In genomic region chr6:83704701-83705100, GRCm38 (mm10) we compare ENCODE assay signal across 38 mouse cellular contexts. TPM values are rescaled to one million over a fixed set of nuclear protein-coding genes. Genes with fewer than 3 reads are reported as not detected.
"Had no signal": no experiment of that assay in that cellular context is flagged by ENCODE, and none has a peak within 500 bp of the region (broad histone marks: within the 10 kb centered on the region; RNA-seq: fewer than 3 reads in every experiment).

No protein-coding gene starts in this region.

- H3K4me1 ChIP-seq: liver, embryonic 12.5 days; liver, embryonic 13.5 days; liver, embryonic 15.5 days; midbrain, embryonic 12.5 days; neural tube, embryonic 12.5 days had no signal

- H3K9ac ChIP-seq: limb, embryonic 12.5 days; limb, embryonic 13.5 days; limb, embryonic 15.5 days; liver, embryonic 12.5 days; liver, embryonic 13.5 days; liver, embryonic 14.5 days; liver, embryonic 15.5 days; liver, postnatal 0 days; lung, embryonic 14.5 days; lung, embryonic 15.5 days; midbrain, embryonic 12.5 days; midbrain, embryonic 13.5 days; midbrain, embryonic 15.5 days; neural tube, embryonic 12.5 days had no signal

- H3K27ac ChIP-seq: left cerebral cortex, adult 2 months; limb, embryonic 10.5 days; limb, embryonic 12.5 days; limb, embryonic 13.5 days; limb, embryonic 15.5 days; liver, embryonic 12.5 days; liver, embryonic 13.5 days; liver, embryonic 14.5 days; liver, embryonic 15.5 days; lung, embryonic 15.5 days; macrophage; midbrain, embryonic 12.5 days; midbrain, embryonic 13.5 days; midbrain, embryonic 15.5 days; neural tube, embryonic 12.5 days had no signal

- H3K4me3 ChIP-seq: left cerebral cortex, adult 2 months; limb, embryonic 10.5 days; limb, embryonic 12.5 days; limb, embryonic 13.5 days; limb, embryonic 15.5 days; liver, embryonic 12.5 days; liver, embryonic 13.5 days; liver, embryonic 15.5 days; lung, embryonic 15.5 days; megakaryocyte, embryonic 14.5 days; midbrain, embryonic 12.5 days; midbrain, embryonic 13.5 days; midbrain, embryonic 15.5 days; myocyte; neural tube, embryonic 12.5 days had no signal

- H3K4me2 ChIP-seq: limb, embryonic 12.5 days; limb, embryonic 13.5 days; limb, embryonic 15.5 days; liver, embryonic 11.5 days; liver, embryonic 12.5 days; liver, embryonic 13.5 days; liver, embryonic 15.5 days; lung, embryonic 14.5 days; lung, embryonic 15.5 days; midbrain, embryonic 12.5 days; midbrain, embryonic 13.5 days; midbrain, embryonic 15.5 days; neural tube, embryonic 12.5 days had no signal

- H3K36me3 ChIP-seq: limb, embryonic 10.5 days; limb, embryonic 12.5 days; limb, embryonic 13.5 days; limb, embryonic 15.5 days; liver, embryonic 12.5 days; liver, embryonic 13.5 days; liver, embryonic 15.5 days; lung, embryonic 15.5 days; midbrain, embryonic 12.5 days; midbrain, embryonic 13.5 days; midbrain, embryonic 15.5 days; neural tube, embryonic 12.5 days had no signal

- H3K9me3 ChIP-seq: limb, embryonic 10.5 days; limb, embryonic 12.5 days; limb, embryonic 13.5 days; limb, embryonic 15.5 days; liver, embryonic 12.5 days; liver, embryonic 13.5 days; liver, embryonic 15.5 days; lung, embryonic 15.5 days; megakaryocyte, embryonic 14.5 days; midbrain, embryonic 12.5 days; midbrain, embryonic 13.5 days; midbrain, embryonic 15.5 days; neural tube, embryonic 12.5 days had no signal

- DNase-seq: left cerebral cortex, postnatal 4 days; liver; liver, embryonic 13.5 days; liver, postnatal 0 days; lung, adult 18-20 months; lung, adult 2 months; lung, embryonic 14.5 days; lung, postnatal 10 days; lung, postnatal 14 days; lung, postnatal 36 days; lung, postnatal 4 days; midbrain, embryonic 14.5 days had no signal

- ATAC-seq: liver, embryonic 12.5 days; liver, postnatal 0 days; lung, postnatal 0 days; midbrain, embryonic 13.5 days; midbrain, embryonic 15.5 days; midbrain, embryonic 16.5 days had no signal

RNA-seq across cellular contexts. Expression of gene Vax2, which starts 6.4 kb away (rescaled TPM):
- polyA plus RNA-seq: liver, adult 2 months; liver, embryonic 11.5 days; liver, embryonic 12.5 days; liver, embryonic 13.5 days; liver, embryonic 14.5 days; liver, embryonic 15.5 days; liver, embryonic 16.5 days; liver, postnatal 0 days; lung, adult 2 months; lung, embryonic 14.5 days; lung, embryonic 15.5 days; lung, embryonic 16.5 days; lung, postnatal 0 days; macrophage; midbrain, embryonic 16.5 days; midbrain, postnatal 0 days; neural tube, embryonic 11.5 days had no signal

RNA-seq across cellular contexts. Expression of gene Cd207, which starts 27.0 kb away (rescaled TPM):
- polyA plus RNA-seq: limb, embryonic 10.5 days; limb, embryonic 11.5 days; limb, embryonic 12.5 days; limb, embryonic 13.5 days; limb, embryonic 14.5 days; limb, embryonic 15.5 days; liver, embryonic 11.5 days; lung, embryonic 14.5 days; lung, embryonic 15.5 days; lung, embryonic 16.5 days; lung, postnatal 0 days; macrophage; midbrain, embryonic 12.5 days; midbrain, embryonic 13.5 days; midbrain, embryonic 14.5 days; midbrain, embryonic 15.5 days; midbrain, embryonic 16.5 days; midbrain, postnatal 0 days; myocyte; neural tube, embryonic 11.5 days; neural tube, embryonic 12.5 days had no signal

RNA-seq across cellular contexts. Expression of gene Atp6v1b1, which starts 38.1 kb away (rescaled TPM):
- polyA plus RNA-seq: limb, embryonic 10.5 days; limb, embryonic 11.5 days; limb, embryonic 12.5 days; limb, embryonic 13.5 days; limb, embryonic 15.5 days; liver, adult 2 months; liver, embryonic 11.5 days; liver, embryonic 12.5 days; liver, embryonic 13.5 days; liver, embryonic 15.5 days; liver, embryonic 16.5 days; liver, postnatal 0 days; lung, embryonic 14.5 days; macrophage; midbrain, embryonic 12.5 days; midbrain, embryonic 13.5 days; midbrain, embryonic 14.5 days; midbrain, embryonic 15.5 days; midbrain, embryonic 16.5 days; myocyte; neural tube, embryonic 11.5 days; neural tube, embryonic 12.5 days had no signal

RNA-seq across cellular contexts. Expression of gene Clec4f, which starts 48.7 kb away (rescaled TPM):
- polyA plus RNA-seq: limb, embryonic 10.5 days; limb, embryonic 11.5 days; limb, embryonic 12.5 days; limb, embryonic 13.5 days; limb, embryonic 14.5 days; limb, embryonic 15.5 days; lung, adult 2 months; lung, embryonic 14.5 days; lung, embryonic 15.5 days; lung, postnatal 0 days; macrophage; midbrain, embryonic 12.5 days; midbrain, embryonic 13.5 days; midbrain, embryonic 15.5 days; midbrain, embryonic 16.5 days; myocyte; neural tube, embryonic 11.5 days; neural tube, embryonic 12.5 days had no signal

RNA-seq across cellular contexts. Expression of gene Ankrd53, which starts 57.7 kb away (rescaled TPM):
- polyA plus RNA-seq: limb, embryonic 14.5 days; liver, adult 2 months; liver, embryonic 12.5 days; liver, embryonic 13.5 days; liver, embryonic 15.5 days; liver, embryonic 16.5 days; liver, postnatal 0 days; lung, adult 2 months; lung, embryonic 15.5 days; lung, embryonic 16.5 days; macrophage; midbrain, embryonic 12.5 days; neural tube, embryonic 11.5 days had no signal
